Mouse (Mus musculus): ENCODE results near the gene Slc5a4b. TPM values are rescaled to one million over a fixed set of nuclear protein-coding genes. Genes with fewer than 3 reads are reported as not detected.

Slc5a4b gene
- total RNA-seq, 2 experiments from 2014 or later: not detected

- no peak for DNase-seq (ENCODE audit: extremely low spot score in 1 of 2, low spot score in 2 of 2)
- intact Hi-C loops (cut with DNase I): no loop called here
These were observed 97.8 kb downstream of the Slc5a4b start for GRCm38 (mm10) chr10:76012922-76013321.

- intact Hi-C loops (cut with DNase I): no loop called here
- no peak for DNase-seq (ENCODE audit: extremely low spot score in 1 of 2, low spot score in 2 of 2)
These were observed 100.9 kb downstream of the Slc5a4b start for GRCm38 (mm10) chr10:76009812-76010211.

Small RNA genes within 50 kb of the gene (microRNA-seq; reads per million reads assigned to microRNA genes)
- gene Mir6409: not detected

Other genes with a start within 250 kb of the Slc5a4b start
- gene Derl3, start 217.5 kb downstream of the Slc5a4b start, total RNA-seq (2021): 1 to 10 TPM; 1.5 to 3.0 TPM
- 10 to 100 TPM; 92.6 to 100.0 TPM for gene Smarcb1, start 189.3 kb downstream of the Slc5a4b start, total RNA-seq (2021)
- gene Chchd10, start 177.8 kb downstream of the Slc5a4b start, total RNA-seq (2021): 100 to 1,000 TPM; 155 to 181 TPM
- gene Mmp11, start 174.5 kb downstream of the Slc5a4b start, total RNA-seq (2021): 1 to 10 TPM; 2.5 to 2.6 TPM
- under 1 TPM in 1 of 2 experiments, not detected in 1; 0.49 TPM for gene Gm867, start 170.3 kb downstream of the Slc5a4b start, total RNA-seq (2021)
- gene Vpreb3, start 167.9 kb downstream of the Slc5a4b start, total RNA-seq (2021): not detected
- gene Gm5134, start 156.4 kb downstream of the Slc5a4b start, total RNA-seq (2021): under 1 TPM in 1 of 2 experiments, not detected in 1; 0.16 TPM
- gene Zfp280b, start 78.3 kb downstream of the Slc5a4b start, total RNA-seq (2021): 1 to 10 TPM; 7.9 to 9.2 TPM
- gene Slc5a4a, start 36.5 kb upstream of the Slc5a4b start, total RNA-seq (2021): under 1 TPM in 1 of 2 experiments, not detected in 1; 0.26 TPM
- gene Prmt2, start 126.9 kb upstream of the Slc5a4b start, total RNA-seq (2021): 10 to 100 TPM; 74.7 to 79.4 TPM
- 10 to 100 TPM; 39.4 to 46.9 TPM for gene S100b, start 142.9 kb upstream of the Slc5a4b start, total RNA-seq (2021)
- 10 to 100 TPM; 62.9 to 64.1 TPM for gene Dip2a, start 234.3 kb upstream of the Slc5a4b start, total RNA-seq (2021)

Data from left cerebral cortex, postnatal 10 days (tissue).